Mouse (Mus musculus) cerebellum, adult 2 months (tissue): ENCODE measurements around the gene Dffa. TPM values are rescaled to one million over a fixed set of nuclear protein-coding genes. Genes with fewer than 3 reads are reported as not detected.
"Not testable (repeated sequence)": the region's sequence is repeated elsewhere in the genome, so short reads cannot be mapped to it uniquely, and the experiment has no call there.

Experiments used
- DNase-seq, 2 experiments: peaks; one replicate each; pipeline ENCODE4 v3.0.0; 2021
- H3K27ac ChIP-seq: fragments of 200-500 bp; 2 replicates; pipeline ENCODE4 v1.5.1; 2012; ENCODE audit warnings: low read length, control low read depth, inconsistent platforms; ENCODE audit not compliant: insufficient read depth
- H3K27me3 ChIP-seq: fragments of 200-500 bp; 2 replicates; pipeline ENCODE4 v1.6.1; 2012; ENCODE audit warnings: inconsistent platforms, mild to moderate bottlenecking, low read length, moderate library complexity; ENCODE audit not compliant: control insufficient read depth, insufficient read depth
- H3K4me1 ChIP-seq: fragments of 200-500 bp; 2 replicates; pipeline ENCODE4 v1.6.1; 2011; ENCODE audit warnings: low read length; ENCODE audit not compliant: control insufficient read depth, insufficient read depth
- H3K4me3 ChIP-seq: fragments of 200-500 bp; replicated peaks from 2 replicates; pipeline ENCODE3; 2011; ENCODE audit warnings: mild to moderate bottlenecking, low read depth, low read length, control low read depth; ENCODE audit not compliant: insufficient read depth
- CTCF ChIP-seq: fragments of 200-500 bp; IDR thresholded peaks from 2 replicates; pipeline ENCODE4 v1.5.1; 2011; ENCODE audit warnings: low read depth, mild to moderate bottlenecking, control low read depth, low read length, moderate library complexity, borderline replicate concordance; ENCODE audit not compliant: insufficient read depth
- POLR2A ChIP-seq: fragments of 200-500 bp; IDR thresholded peaks from 2 replicates; pipeline ENCODE4 v1.6.1; 2011; ENCODE audit warnings: low read length, control low read depth, borderline replicate concordance; ENCODE audit not compliant: insufficient read depth
- WGBS: fragments of 180-500 bp; shearing (Covaris S2); methylation state at CpG from one replicate; pipeline ENCODE4 v1.1.7; 2018; 5-methylcytosine and 5-hydroxymethylcytosine counted together
- polyA plus RNA-seq: library from polyadenylated mRNA; depleted of rRNA; stranded (reverse); fragments of >200 nt; gene quantifications from 2 replicates; pipeline ENCODE4 v1.2.3, GENCODE M21; 2012; rRNA removed

Dffa gene
- polyA plus RNA-seq, 1 experiment, result 72.7 TPM

- DNase-seq, result no peak
- H3K4me1 ChIP-seq, result no peaks in the 10 kb centered on the region
- H3K27me3 ChIP-seq, result no peaks in the 10 kb centered on the region
- H3K27ac ChIP-seq, result no peak overlapping the region
- H3K4me3 ChIP-seq, result peak overlapping the region; percentile 73
- WGBS, result 1% methylated on average over 27 of the region's 27 CpGs
- TF ChIP-seq POLR2A (no peak), CTCF (no peak)
These were observed 63.1 kb downstream of the Dffa start for GRCm38 (mm10) chr4:149166957-149167611.

DNA sequence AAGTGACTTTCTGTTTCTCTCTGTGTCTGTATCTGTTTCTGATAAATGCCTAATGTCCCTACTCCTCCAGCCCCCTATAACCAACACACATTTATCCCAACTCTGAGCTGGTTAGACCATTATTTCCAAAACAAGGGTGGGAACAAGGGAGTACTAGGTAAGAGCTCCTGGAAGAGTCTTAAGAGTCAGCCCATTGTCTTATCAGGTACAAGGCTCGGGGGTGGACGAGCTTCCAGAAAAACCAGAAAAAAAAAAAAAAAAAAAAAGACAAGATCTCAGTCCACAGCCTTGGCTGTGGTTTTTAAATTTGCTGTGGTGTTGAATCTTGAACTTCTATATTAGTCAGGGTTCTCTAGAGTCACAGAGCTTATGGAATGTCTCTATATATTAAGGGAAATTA is 64.1 kb downstream of the Dffa start:
- H3K4me3 ChIP-seq, result no peak overlapping the region

DNA sequence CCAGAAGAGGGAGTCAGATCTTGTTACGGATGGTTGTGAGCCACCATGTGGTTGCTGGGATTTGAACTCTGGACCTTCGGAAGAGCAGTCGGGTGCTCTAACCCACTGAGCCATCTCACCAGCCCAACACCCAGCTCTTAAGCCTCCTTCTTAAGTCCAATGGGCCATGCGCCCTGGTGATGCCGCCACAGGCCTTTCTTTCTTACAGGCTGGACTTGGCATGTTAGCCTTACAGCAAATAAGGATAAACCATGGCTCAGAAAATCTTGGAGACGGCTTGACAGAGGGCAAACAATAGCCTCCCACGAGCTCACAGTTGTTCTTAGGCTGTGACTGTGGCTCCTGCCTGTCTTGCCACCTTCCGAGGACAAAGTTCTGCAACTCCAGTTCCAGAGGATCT is 66.0 kb downstream of the Dffa start:
- H3K4me1 ChIP-seq, H3K27ac ChIP-seq, DNase-seq, H3K27me3 ChIP-seq, H3K4me3 ChIP-seq: not testable (repeated sequence)
- 65% methylated on average over 8 of the region's 8 CpGs for WGBS

More for the DNA sequence above, 64.1 kb downstream of the Dffa start:
- H3K27me3 ChIP-seq, result no peaks in the 10 kb centered on the region
- no peak for DNase-seq
- no peak for TF ChIP-seq POLR2A
- no peak for TF ChIP-seq CTCF
- H3K27ac ChIP-seq, result no peak overlapping the region
- WGBS, result 79% methylated on average over 2 of the region's 2 CpGs
- H3K4me1 ChIP-seq, result no peaks in the 10 kb centered on the region; the same call in 1 of the 2 replicates

Other genes with a start within 250 kb of the Dffa start
- 48.5 and 52.5 TPM in 2 replicates for gene Pex14, start 4.3 kb upstream of the Dffa start, polyA plus RNA-seq
- 0.17 and 0.29 TPM in 2 replicates for gene Cort, start 22.6 kb downstream of the Dffa start, polyA plus RNA-seq
- gene Cenps, start 33.5 kb downstream of the Dffa start, polyA plus RNA-seq, result 6.3 and 6.4 TPM in 2 replicates
- gene Pgd, start 62.6 kb downstream of the Dffa start, polyA plus RNA-seq, result 52.3 and 53.3 TPM in 2 replicates
- 254 and 264 TPM in 2 replicates for gene Kif1b, start 203.5 kb downstream of the Dffa start, polyA plus RNA-seq